Mouse (Mus musculus) forebrain, embryonic 14.5 days (tissue): ENCODE measurements at regions not wholly inside any gene's neighbourhood (a gene's known extent, or its start where the extent isn't known, plus 50 kb on each side); places are given as distances from the start of the nearest gene placed in this dataset.

ENCODE experiments used
- ATAC-seq: fragments of 200-750 bp; cut with Nextera tagmentation; 2 replicates; pipeline ENCODE4 v1.8.0; 2017; ENCODE audit warnings: mild to moderate bottlenecking, moderate library complexity
- DNase-seq: peaks from one replicate; pipeline ENCODE4 v3.0.0-alpha.2; 2015; ENCODE audit warnings: low spot score
- H3K27ac ChIP-seq: fragments of 300-500 bp; sonication (generic); 2 replicates; pipeline ENCODE4 v1.5.1; 2014; ENCODE audit warnings: low read depth, mild to moderate bottlenecking, control low read depth, low read length, moderate library complexity
- H3K27me3 ChIP-seq: fragments of 300-500 bp; sonication (generic); replicated peaks from 2 replicates; pipeline ENCODE4 v1.6.1; 2014; ENCODE audit warnings: low read length, control low read depth, mixed read lengths; ENCODE audit not compliant: control insufficient read depth, insufficient read depth
- H3K36me3 ChIP-seq: fragments of 300-500 bp; sonication (generic); 2 replicates; pipeline ENCODE4 v1.6.1; 2014; ENCODE audit warnings: low read length, control low read depth; ENCODE audit not compliant: control insufficient read depth, insufficient read depth
- H3K4me1 ChIP-seq: fragments of 300-500 bp; sonication (generic); 2 replicates; pipeline ENCODE4 v1.6.1; 2014; ENCODE audit warnings: antibody characterized with exemption, low read length, control low read depth; ENCODE audit not compliant: control insufficient read depth, insufficient read depth
- H3K4me2 ChIP-seq: fragments of 300-500 bp; sonication (generic); 2 replicates; pipeline ENCODE4 v1.6.1; 2014; ENCODE audit warnings: mild to moderate bottlenecking, control low read depth, low read length
- H3K4me3 ChIP-seq: fragments of 300-500 bp; sonication (generic); 2 replicates; pipeline ENCODE4 v1.5.1; 2014; ENCODE audit warnings: low read depth, low read length, control low read depth
- H3K9ac ChIP-seq: fragments of 300-500 bp; sonication (generic); 2 replicates; pipeline ENCODE4 v1.6.1; 2014; ENCODE audit warnings: mild to moderate bottlenecking, low read length, control low read depth, moderate library complexity
- H3K9me3 ChIP-seq: fragments of 300-500 bp; sonication (generic); replicated peaks from 2 replicates; pipeline ENCODE4 v1.6.1; 2016; ENCODE audit warnings: low read length, control low read depth, mixed read lengths; ENCODE audit not compliant: control insufficient read depth
- WGBS: fragments of 180-500 bp; shearing (Covaris S2); extraction: QIAGEN DNeasy Blood & Tissue Kit; methylation state at CpG from one replicate; pipeline ENCODE4 v1.1.7; 2014; 5-methylcytosine and 5-hydroxymethylcytosine counted together

DNA sequence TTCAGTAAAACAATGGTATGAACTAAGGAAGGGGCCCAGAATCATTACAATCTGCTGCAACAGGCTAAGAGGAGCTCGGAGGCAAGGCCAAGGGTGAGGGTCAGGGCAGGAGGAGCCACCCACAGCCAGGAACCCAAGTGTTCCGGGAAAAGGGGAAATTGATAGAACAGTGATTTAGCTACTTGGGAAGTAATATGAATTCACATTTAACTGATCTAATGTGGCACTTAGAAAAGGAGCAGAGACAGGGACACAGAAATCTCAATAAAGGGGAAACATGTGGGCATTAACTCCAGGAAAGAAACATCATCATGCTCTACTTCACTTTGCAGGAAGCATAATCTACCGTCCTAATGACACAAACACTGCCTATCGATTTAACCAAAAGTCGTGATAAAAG, 120.1 kb upstream of the Hs6st1 start:
- WGBS: 89% methylated on average over 5 of the region's 5 CpGs
- Histone ChIP-seq H3K36me3 (no peaks in the 10 kb centered on the region), H3K4me1 (no peaks in the 10 kb centered on the region), H3K4me2 (no peak overlapping the region), H3K4me3 (no peak overlapping the region), H3K9ac (no peak overlapping the region), H3K9me3 (no peaks in the 10 kb centered on the region), H3K27me3 (no peaks in the 10 kb centered on the region), H3K27ac (no peak overlapping the region)
- ATAC-seq: no peak
- no peak for DNase-seq

DNA sequence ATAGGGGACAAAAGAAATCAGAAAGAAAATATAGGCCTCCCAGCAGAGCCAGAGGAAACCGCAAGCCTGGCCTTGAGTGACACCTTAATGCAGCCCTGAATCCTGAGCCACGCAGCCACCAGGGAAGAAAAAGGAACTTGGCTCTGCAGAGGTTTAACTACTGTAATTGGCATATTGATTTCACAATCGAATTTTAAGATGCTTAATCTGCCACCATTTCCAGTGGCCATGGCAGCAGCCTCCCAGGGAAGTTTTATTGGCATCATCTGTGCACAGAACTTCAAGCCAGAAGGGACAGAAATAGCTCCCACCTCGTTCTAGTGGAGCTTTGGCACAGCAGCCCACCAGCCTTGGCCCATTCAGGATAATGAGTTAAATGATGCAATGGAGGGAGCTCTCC, 117.1 kb upstream of the Hs6st1 start:
- WGBS: 45% methylated on average over 4 of the region's 4 CpGs
- Histone ChIP-seq H3K4me1 (no peaks in the 10 kb centered on the region), H3K36me3 (no peaks in the 10 kb centered on the region), H3K27me3 (no peaks in the 10 kb centered on the region), H3K27ac (no peak overlapping the region), H3K9ac (no peak overlapping the region), H3K9me3 (no peaks in the 10 kb centered on the region), H3K4me3 (no peak overlapping the region), H3K4me2 (no peak overlapping the region)
- ATAC-seq (no peak), DNase-seq (peak; percentile 48)

DNA sequence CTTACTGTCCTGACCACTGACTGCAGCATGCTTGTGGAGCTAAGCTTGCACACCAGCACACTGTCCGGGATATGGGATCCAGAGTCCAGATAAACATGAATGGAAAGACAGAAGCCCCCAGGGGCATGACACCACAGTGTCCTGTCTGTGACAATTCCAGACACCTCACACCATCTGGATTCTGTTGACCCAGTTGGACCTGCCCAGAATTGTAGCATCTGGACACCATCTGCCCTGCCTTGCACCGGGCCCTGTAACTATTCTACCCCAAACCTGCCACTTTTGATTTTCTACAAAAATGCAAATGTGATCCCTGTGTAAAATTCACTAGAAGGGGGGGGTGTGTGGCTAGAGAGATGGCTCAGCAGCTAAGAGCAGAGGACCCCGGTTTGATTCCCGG, 114.5 kb upstream of the Hs6st1 start:
- Histone ChIP-seq H3K4me3 (no peak overlapping the region), H3K4me2 (no peak overlapping the region), H3K9ac (no peak overlapping the region), H3K36me3 (no peaks in the 10 kb centered on the region), H3K4me1 (no peaks in the 10 kb centered on the region), H3K27me3 (no peaks in the 10 kb centered on the region), H3K27ac (no peak overlapping the region), H3K9me3 (no peaks in the 10 kb centered on the region)
- ATAC-seq: no peak
- 90% methylated on average over 4 of the region's 4 CpGs for WGBS
- DNase-seq: no peak

DNA sequence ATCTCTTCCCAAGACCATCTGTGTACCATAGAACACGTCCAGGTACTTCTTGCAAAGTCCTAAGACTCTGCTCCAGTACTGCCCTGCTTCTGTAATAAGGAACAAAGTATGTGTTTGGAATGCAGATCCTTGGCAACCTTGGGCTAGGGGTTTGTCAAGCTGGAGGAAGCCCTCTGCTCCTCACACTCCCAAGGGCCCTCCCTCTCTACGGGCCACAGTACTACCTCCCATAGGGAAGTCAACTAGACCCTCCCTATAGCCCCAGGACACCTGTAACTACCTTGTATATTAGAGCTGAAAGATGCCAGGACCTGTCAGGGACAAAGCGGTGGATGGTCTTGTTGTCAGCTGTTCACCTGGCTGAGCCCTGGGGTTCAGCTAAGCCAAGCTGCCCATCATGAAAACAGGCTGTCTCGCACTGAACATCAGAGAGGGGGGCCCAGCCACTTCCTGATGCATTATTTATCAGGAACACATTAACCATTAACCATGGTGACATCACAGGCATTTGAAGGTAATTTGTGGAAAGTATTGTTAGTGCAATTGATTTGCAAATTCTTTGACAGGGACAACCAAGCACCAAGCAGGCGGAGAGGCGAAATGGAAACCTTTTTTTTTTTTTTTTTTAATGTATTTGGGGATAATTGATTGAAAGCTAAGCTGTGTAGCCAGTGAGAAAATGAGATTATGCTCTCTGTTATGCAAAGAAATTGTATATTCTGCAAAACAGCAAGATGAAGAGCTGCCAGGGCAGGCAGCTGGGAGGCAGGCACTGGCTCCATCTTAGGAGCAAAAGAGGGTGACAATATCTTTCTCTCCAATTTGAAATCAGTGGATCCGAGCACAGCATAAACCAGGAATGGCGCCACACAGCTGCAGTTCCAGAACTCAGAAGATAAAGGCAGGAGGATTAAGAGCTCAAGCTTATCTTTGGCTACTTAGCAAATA, 110.5 kb upstream of the Hs6st1 start:
- ATAC-seq: peak; percentile 70
- peak; percentile 67 for DNase-seq
- WGBS: 45% methylated on average over 8 of the region's 8 CpGs
- Histone ChIP-seq H3K4me3 (no peak overlapping the region), H3K9ac (no peak overlapping the region), H3K27me3 (no peaks in the 10 kb centered on the region), H3K4me1 (no peaks in the 10 kb centered on the region), H3K9me3 (no peaks in the 10 kb centered on the region), H3K27ac (no peak overlapping the region), H3K4me2 (no peak overlapping the region), H3K36me3 (no peaks in the 10 kb centered on the region)

DNA sequence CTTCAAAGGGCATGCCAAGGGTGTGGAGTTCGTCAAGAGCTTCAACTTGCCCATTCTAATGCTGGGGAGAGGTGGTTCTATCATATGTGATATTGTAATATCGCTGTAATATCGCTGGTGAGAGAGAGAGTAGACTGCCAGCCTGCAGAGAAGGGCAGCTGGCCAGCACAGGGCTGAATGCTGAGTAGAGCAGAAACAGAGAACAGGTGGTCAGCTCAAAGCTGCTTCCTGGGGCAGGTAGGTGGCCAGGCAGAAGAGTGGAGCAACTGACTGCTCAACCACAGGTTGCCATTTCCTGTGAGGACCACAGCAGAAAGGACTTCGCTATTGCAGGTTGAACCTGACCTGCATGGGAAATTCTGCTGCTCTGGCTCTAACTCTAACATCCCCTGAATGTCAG, 108.5 kb upstream of the Hs6st1 start:
- H3K4me1 ChIP-seq: no peaks in the 10 kb centered on the region
- no peak overlapping the region for H3K27ac ChIP-seq
- 91% methylated on average over 4 of the region's 4 CpGs for WGBS
- H3K4me2 ChIP-seq: no peak overlapping the region
- DNase-seq (no peak), ATAC-seq (no peak)
- H3K27me3 ChIP-seq: no peaks in the 10 kb centered on the region
- H3K4me3 ChIP-seq: no peak overlapping the region
- H3K36me3 ChIP-seq: no peaks in the 10 kb centered on the region
- H3K9ac ChIP-seq: no peak overlapping the region
- no peaks in the 10 kb centered on the region for H3K9me3 ChIP-seq

DNA sequence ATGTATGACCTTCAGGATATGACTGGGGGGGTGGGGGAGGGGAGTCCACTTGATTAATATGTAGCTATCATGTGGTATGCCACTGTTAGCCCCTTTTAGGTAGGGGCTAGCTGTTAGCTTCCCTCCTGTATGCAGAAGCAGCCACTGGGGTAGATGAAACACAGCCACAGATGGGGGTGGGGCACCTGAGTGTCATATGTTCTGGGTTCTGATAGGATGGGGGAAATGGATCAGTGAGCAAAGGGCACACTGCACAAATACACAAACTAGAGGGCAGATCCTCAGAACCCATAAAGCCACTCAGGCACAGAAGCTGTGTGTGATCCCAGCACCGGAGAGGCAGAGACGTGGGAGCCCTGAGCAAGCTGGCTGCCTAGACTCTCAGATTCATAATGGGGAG, 107.4 kb upstream of the Hs6st1 start:
- Histone ChIP-seq H3K9ac (no peak overlapping the region), H3K36me3 (no peaks in the 10 kb centered on the region), H3K9me3 (no peaks in the 10 kb centered on the region), H3K4me2 (no peak overlapping the region), H3K4me1 (no peaks in the 10 kb centered on the region), H3K27ac (no peak overlapping the region), H3K27me3 (no peaks in the 10 kb centered on the region), H3K4me3 (no peak overlapping the region)
- 94% methylated on average over 2 of the region's 2 CpGs for WGBS
- no peak for ATAC-seq
- DNase-seq: no peak

DNA sequence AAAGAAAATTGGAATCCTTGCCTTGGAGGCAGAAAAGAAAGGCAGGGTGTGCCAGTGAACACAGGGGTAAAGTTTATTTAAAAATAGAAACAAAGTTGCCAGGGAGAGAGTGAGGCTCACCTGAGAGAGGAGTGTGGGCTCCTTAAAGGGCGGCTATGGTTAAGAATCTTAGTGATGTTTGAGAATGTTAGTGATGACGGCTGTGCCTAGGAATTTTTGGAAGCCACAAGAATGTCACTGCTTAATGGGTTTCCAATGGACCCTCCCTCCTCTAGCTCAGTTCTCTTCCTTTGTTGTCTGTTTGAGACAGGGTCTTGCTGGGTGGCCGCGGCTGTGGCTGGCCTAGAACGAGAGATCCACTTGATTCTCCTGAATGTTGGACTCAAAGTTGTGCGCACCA, 106.3 kb upstream of the Hs6st1 start:
- Histone ChIP-seq H3K4me3 (no peak overlapping the region), H3K27ac (no peak overlapping the region), H3K4me2 (no peak overlapping the region), H3K4me1 (no peaks in the 10 kb centered on the region), H3K9ac (no peak overlapping the region), H3K27me3 (no peaks in the 10 kb centered on the region), H3K9me3 (no peaks in the 10 kb centered on the region), H3K36me3 (no peaks in the 10 kb centered on the region)
- DNase-seq: no peak
- ATAC-seq: no peak
- 83% methylated on average over 6 of the region's 6 CpGs for WGBS

DNA sequence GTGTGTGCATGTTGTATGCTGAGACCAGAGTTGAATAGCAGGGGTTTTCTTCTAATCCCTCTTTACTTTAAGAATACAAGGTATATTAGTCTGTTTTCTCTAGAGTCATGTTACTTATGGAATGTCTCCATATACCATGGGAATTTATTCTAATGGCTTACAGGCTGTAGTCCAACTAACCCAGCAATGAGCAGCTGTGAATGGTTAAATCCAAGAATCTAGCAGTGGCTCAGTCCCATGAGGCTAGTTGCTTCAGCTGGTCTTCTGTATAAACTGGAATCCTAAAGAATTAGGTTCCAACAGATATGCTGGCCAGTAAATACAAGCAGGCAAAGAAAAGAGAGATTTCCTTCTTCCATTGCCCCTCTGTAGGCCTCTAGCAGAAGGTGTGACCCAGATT, 99.7 kb upstream of the Hs6st1 start:
- DNase-seq (no peak), ATAC-seq (no peak)
- no peak overlapping the region for H3K4me3 ChIP-seq
- no peaks in the 10 kb centered on the region for H3K4me1 ChIP-seq
- H3K9ac ChIP-seq: no peak overlapping the region
- H3K36me3 ChIP-seq: no peaks in the 10 kb centered on the region
- H3K27ac ChIP-seq: no peak overlapping the region
- H3K9me3 ChIP-seq: no peaks in the 10 kb centered on the region
- no peak overlapping the region for H3K4me2 ChIP-seq
- H3K27me3 ChIP-seq: no peaks in the 10 kb centered on the region

DNA sequence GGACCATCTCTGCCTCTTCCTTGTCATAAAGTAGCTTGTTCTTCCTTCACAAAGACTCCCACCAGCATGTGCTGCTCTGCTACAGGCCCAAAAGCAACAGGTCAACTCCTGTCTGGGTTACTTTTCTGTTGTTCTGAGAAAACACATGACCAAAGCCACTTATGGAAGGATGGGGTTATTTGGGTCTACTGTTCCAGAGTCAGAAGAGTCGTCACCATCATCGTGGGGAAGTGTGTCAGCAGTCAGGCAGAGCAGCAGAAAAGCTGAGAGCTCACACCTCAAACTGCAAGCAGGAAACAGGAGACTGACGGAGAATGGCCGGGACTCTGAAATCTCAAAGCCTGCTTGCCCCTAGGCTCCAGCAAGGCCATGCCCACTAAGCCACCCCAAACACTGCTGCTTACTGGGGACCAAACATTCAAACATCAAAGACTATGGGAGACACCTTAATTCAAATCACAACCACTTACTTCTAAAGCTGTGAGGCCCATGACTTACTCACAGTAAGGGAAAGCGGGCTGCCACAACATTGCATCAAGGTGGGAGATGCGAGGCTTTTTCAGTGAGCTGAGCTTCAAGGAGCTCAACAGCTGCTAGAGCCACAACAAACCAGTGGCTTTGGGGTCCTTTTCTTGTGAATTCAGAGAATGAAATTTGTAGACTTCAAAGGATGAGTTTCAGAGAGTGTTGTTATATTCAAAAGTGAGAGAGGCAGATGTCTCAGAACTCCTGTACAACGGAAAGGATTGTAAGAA, 96.6 kb upstream of the Hs6st1 start:
- 61% methylated on average over 7 of the region's 7 CpGs for WGBS
- no peak for ATAC-seq

More for the DNA sequence above, 96.6 kb upstream of the Hs6st1 start:
- Histone ChIP-seq H3K27ac (no peak overlapping the region), H3K27me3 (no peaks in the 10 kb centered on the region), H3K4me2 (no peak overlapping the region), H3K4me1 (no peaks in the 10 kb centered on the region), H3K9ac (no peak overlapping the region), H3K4me3 (no peak overlapping the region), H3K9me3 (no peaks in the 10 kb centered on the region), H3K36me3 (no peaks in the 10 kb centered on the region)
- DNase-seq: no peak
